Comparison of ENCODE assay signal across 9 mouse cellular contexts in genomic region chr5:24388246-24388915, GRCm38 (mm10). TPM values are rescaled to one million over a fixed set of nuclear protein-coding genes. Genes with fewer than 3 reads are reported as not detected.
DNase-seq lines count a peak whose midpoint lies in the region; ATAC-seq and TF ChIP-seq lines count a peak whose summit lies in the region.
"Had no signal": no experiment of that assay in that cellular context is flagged by ENCODE, and none has a peak within 500 bp of the region (broad histone marks: within the 10 kb centered on the region; RNA-seq: fewer than 3 reads in every experiment).

No protein-coding gene starts in this region.

- DNase-seq in heart, postnatal 0 days (ENCODE audit: low spot score) = no peak
- DNase-seq in heart, adult 11 months = no peak
- DNase-seq in R1 (ENCODE audit: low read depth, low spot score) = peak; percentile 41
- DNase-seq in hindbrain, embryonic 10.5 days (ENCODE audit: low spot score) = no peak
- peak; percentile 92 for DNase-seq in midbrain, embryonic 11.5 days (ENCODE audit: low spot score, missing footprints)
- no peak for DNase-seq in ovary, postnatal 10 days (ENCODE audit: low spot score)

- H3K4me3 ChIP-seq in heart, postnatal 0 days (ENCODE audit: low read depth, low read length) = peak overlapping the region; percentile 47
- H3K4me3 ChIP-seq in hindbrain, embryonic 10.5 days = peak overlapping the region; percentile 63
- peak overlapping the region; percentile 40 for H3K4me3 ChIP-seq in midbrain, embryonic 11.5 days (ENCODE audit: low read depth, low read length)

- H3K36me3 ChIP-seq in heart, postnatal 0 days (replicated peaks; ENCODE audit: control insufficient read depth, insufficient read depth, low read length) = no peaks in the 10 kb centered on the region
- H3K36me3 ChIP-seq in hindbrain, embryonic 10.5 days = no peaks in the 10 kb centered on the region
- H3K36me3 ChIP-seq in midbrain, embryonic 11.5 days (ENCODE audit: control insufficient read depth, insufficient read depth, low read length) = no peaks in the 10 kb centered on the region

- H3K9me3 ChIP-seq in heart, postnatal 0 days (replicated peaks; ENCODE audit: control insufficient read depth, low read length) = no peaks in the 10 kb centered on the region
- no peaks in the 10 kb centered on the region for H3K9me3 ChIP-seq in hindbrain, embryonic 10.5 days
- no peaks in the 10 kb centered on the region for H3K9me3 ChIP-seq in midbrain, embryonic 11.5 days (ENCODE audit: control insufficient read depth, low read length)

- TF ChIP-seq CTCF in heart, postnatal 0 days (IDR thresholded peaks at IDR 0.05; ENCODE audit: low read depth) = no peak

- H3K4me1 ChIP-seq in heart, postnatal 0 days (ENCODE audit: control insufficient read depth, insufficient read depth) = peaks cover 42% of the 10 kb centered on the region
- peaks cover 50% of the 10 kb centered on the region for H3K4me1 ChIP-seq in hindbrain, embryonic 10.5 days (replicated peaks)
- H3K4me1 ChIP-seq in midbrain, embryonic 11.5 days (ENCODE audit: control insufficient read depth, insufficient read depth, low read length) = peaks cover 23% of the 10 kb centered on the region

- 30% methylated on average over 26 of the region's 26 CpGs for WGBS in heart, postnatal 0 days
- 23% methylated on average over 26 of the region's 26 CpGs for WGBS in hindbrain, embryonic 10.5 days
- WGBS in midbrain, embryonic 11.5 days = 24% methylated on average over 26 of the region's 26 CpGs

- no peak for ATAC-seq in heart, postnatal 0 days (ENCODE audit: insufficient read depth, low read depth)
- ATAC-seq in midbrain, embryonic 11.5 days (ENCODE audit: low FRiP score) = no peak
- ATAC-seq in CD4-positive, CD25-positive, alpha-beta regulatory T cell, adult 4 months = no peak
- ATAC-seq in inflammation-experienced regulatory T-cells, adult 6 months = no peak
- ATAC-seq: Patski had no signal

- peak overlapping the region; percentile 11; the same call in 1 of the 2 replicates for H3K27ac ChIP-seq in heart, postnatal 0 days (ENCODE audit: low read depth)
- H3K27ac ChIP-seq in hindbrain, embryonic 10.5 days = peak overlapping the region; percentile 81
- no peak overlapping the region for H3K27ac ChIP-seq in midbrain, embryonic 11.5 days (ENCODE audit: low read depth, low read length)

- peak overlapping the region; percentile 54 for H3K9ac ChIP-seq in heart, postnatal 0 days (replicated peaks; ENCODE audit: low read depth, low read length)
- H3K9ac ChIP-seq in midbrain, embryonic 11.5 days (ENCODE audit: low read length) = peak overlapping the region; percentile 61

- H3K4me2 ChIP-seq in heart, postnatal 0 days (ENCODE audit: low read depth, low read length) = peak overlapping the region; percentile 84
- H3K4me2 ChIP-seq in midbrain, embryonic 11.5 days = peak overlapping the region; percentile 88

- no peak for TF ChIP-seq EP300 in heart, postnatal 0 days (IDR thresholded peaks at IDR 0.05; ENCODE audit: low read depth)

- 0 out of 2 replicates have a peak, but pooled peaks cover 6% of the 10 kb centered on the region for H3K27me3 ChIP-seq in heart, postnatal 0 days (ENCODE audit: control insufficient read depth, insufficient read depth, low read length)
- peaks cover 76% of the 10 kb centered on the region for H3K27me3 ChIP-seq in hindbrain, embryonic 10.5 days (ENCODE audit: insufficient read depth, poor library complexity, severe bottlenecking)
- peaks cover 31% of the 10 kb centered on the region for H3K27me3 ChIP-seq in midbrain, embryonic 11.5 days (ENCODE audit: control insufficient read depth, insufficient read depth, low read length)
- H3K27me3 ChIP-seq: Patski had no signal

RNA-seq across cellular contexts. Expression of gene Atg9b, which starts 3.6 kb away (rescaled TPM):
- 0.15 and 0.66 TPM in 2 replicates for total RNA-seq in heart, postnatal 0 days (2014; rRNA removed; ENCODE audit: low replicate concordance)
- 0.34 and 0.47 TPM in 2 replicates for polyA plus RNA-seq in heart, postnatal 0 days (2015; fragmentation: Nextera tagmentation; extraction: Ambion mirVana)
- 0.21 and 0.75 TPM in 2 replicates for polyA plus RNA-seq in hindbrain, embryonic 10.5 days (2016; fragmentation: Nextera tagmentation; extraction: Ambion mirVana)
- 0.40 and 0.66 TPM in 2 replicates for polyA plus RNA-seq in midbrain, embryonic 11.5 days (2014; fragmentation: Nextera tagmentation; extraction: Ambion mirVana)
- 1 to 10 TPM; 2.2 to 3.2 TPM for polyA plus RNA-seq in CD4-positive, CD25-positive, alpha-beta regulatory T cell, adult 4 months (2017; shearing (Covaris generic))
- 1 to 10 TPM; 1.1 to 1.7 (median 1.4) TPM for polyA plus RNA-seq in inflammation-experienced regulatory T-cells, adult 6 months (2017; shearing (Covaris generic))

RNA-seq across cellular contexts. Expression of gene Abcb8, which starts 5.1 kb away (rescaled TPM):
- 141 and 159 TPM in 2 replicates for total RNA-seq in heart, postnatal 0 days (2014; rRNA removed; ENCODE audit: low replicate concordance)
- 69.2 and 73.2 TPM in 2 replicates for polyA plus RNA-seq in heart, postnatal 0 days (2015; fragmentation: Nextera tagmentation; extraction: Ambion mirVana)
- 54.5 and 55.3 TPM in 2 replicates for polyA plus RNA-seq in hindbrain, embryonic 10.5 days (2016; fragmentation: Nextera tagmentation; extraction: Ambion mirVana)
- 32.5 and 34.1 TPM in 2 replicates for polyA plus RNA-seq in midbrain, embryonic 11.5 days (2014; fragmentation: Nextera tagmentation; extraction: Ambion mirVana)
- polyA plus RNA-seq in CD4-positive, CD25-positive, alpha-beta regulatory T cell, adult 4 months (2017; shearing (Covaris generic)) = 10 to 100 TPM; 16.1 to 44.6 TPM
- 10 to 100 TPM; 15.5 to 26.5 (median 20.9) TPM for polyA plus RNA-seq in inflammation-experienced regulatory T-cells, adult 6 months (2017; shearing (Covaris generic))

RNA-seq across cellular contexts. Expression of gene Nos3, which starts 23.8 kb away (rescaled TPM):
- total RNA-seq in heart, postnatal 0 days (2014; rRNA removed; ENCODE audit: low replicate concordance) = 50.9 and 52.1 TPM in 2 replicates
- 21.1 and 25.6 TPM in 2 replicates for polyA plus RNA-seq in heart, postnatal 0 days (2015; fragmentation: Nextera tagmentation; extraction: Ambion mirVana)
- polyA plus RNA-seq in hindbrain, embryonic 10.5 days (2016; fragmentation: Nextera tagmentation; extraction: Ambion mirVana) = 8.3 and 9.7 TPM in 2 replicates
- polyA plus RNA-seq in midbrain, embryonic 11.5 days (2014; fragmentation: Nextera tagmentation; extraction: Ambion mirVana) = 4.9 and 5.5 TPM in 2 replicates
- polyA plus RNA-seq in CD4-positive, CD25-positive, alpha-beta regulatory T cell, adult 4 months (2017; shearing (Covaris generic)) = under 1 TPM; 0.08 to 0.14 TPM
- polyA plus RNA-seq in inflammation-experienced regulatory T-cells, adult 6 months (2017; shearing (Covaris generic)) = under 1 TPM in 2 of 3 experiments, not detected in 1; 0.08 to 0.17 TPM

RNA-seq across cellular contexts. Expression of gene Asic3, which starts 24.8 kb away (rescaled TPM):
- total RNA-seq in heart, postnatal 0 days (2014; rRNA removed; ENCODE audit: low replicate concordance) = not detected in 2 replicates
- 0.08 and 0.10 TPM in 2 replicates for polyA plus RNA-seq in heart, postnatal 0 days (2015; fragmentation: Nextera tagmentation; extraction: Ambion mirVana)
- polyA plus RNA-seq in hindbrain, embryonic 10.5 days (2016; fragmentation: Nextera tagmentation; extraction: Ambion mirVana) = 0.20 and 0.54 TPM in 2 replicates
- 0.30 TPM in 1 of 2 replicates, not detected in the other for polyA plus RNA-seq in midbrain, embryonic 11.5 days (2014; fragmentation: Nextera tagmentation; extraction: Ambion mirVana)
- polyA plus RNA-seq in CD4-positive, CD25-positive, alpha-beta regulatory T cell, adult 4 months (2017; shearing (Covaris generic)) = not detected
- not detected for polyA plus RNA-seq in inflammation-experienced regulatory T-cells, adult 6 months (2017; shearing (Covaris generic))

RNA-seq across cellular contexts. Expression of gene Cdk5, which starts 34.9 kb away (rescaled TPM):
- total RNA-seq in heart, postnatal 0 days (2014; rRNA removed; ENCODE audit: low replicate concordance) = 17.3 and 21.6 TPM in 2 replicates
- 30.9 and 32.2 TPM in 2 replicates for polyA plus RNA-seq in heart, postnatal 0 days (2015; fragmentation: Nextera tagmentation; extraction: Ambion mirVana)
- polyA plus RNA-seq in hindbrain, embryonic 10.5 days (2016; fragmentation: Nextera tagmentation; extraction: Ambion mirVana) = 46.4 and 61.4 TPM in 2 replicates
- polyA plus RNA-seq in midbrain, embryonic 11.5 days (2014; fragmentation: Nextera tagmentation; extraction: Ambion mirVana) = 52.8 and 58.1 TPM in 2 replicates
- 10 to 100 TPM; 53.8 to 61.7 TPM for polyA plus RNA-seq in CD4-positive, CD25-positive, alpha-beta regulatory T cell, adult 4 months (2017; shearing (Covaris generic))
- polyA plus RNA-seq in inflammation-experienced regulatory T-cells, adult 6 months (2017; shearing (Covaris generic)) = 10 to 100 TPM; 47.6 to 66.2 (median 62.8) TPM

Comparison
In these comparisons a context has a peak if more than half of its experiments do, and no peak if none do; other contexts are left out.
1. DNase-seq: peak in R1 (single experiment) and midbrain, embryonic 11.5 days (single experiment); none in heart, postnatal 0 days (single experiment), heart, adult 11 months (single experiment), hindbrain, embryonic 10.5 days (single experiment) and ovary, postnatal 10 days (single experiment).
2. Peak in every context shown above with its lines, with median percentiles within 50 percentile points of each other: H3K4me3 ChIP-seq.